Mouse (Mus musculus) fibroblast of lung, adult 2 months (primary cell): ENCODE measurements around the gene Plch1.

Experiments used
- DNase-seq: peaks from one replicate; pipeline ENCODE4 v3.0.0-alpha.2; 2011; ENCODE audit warnings: low read depth

Gene Plch1

DNA sequence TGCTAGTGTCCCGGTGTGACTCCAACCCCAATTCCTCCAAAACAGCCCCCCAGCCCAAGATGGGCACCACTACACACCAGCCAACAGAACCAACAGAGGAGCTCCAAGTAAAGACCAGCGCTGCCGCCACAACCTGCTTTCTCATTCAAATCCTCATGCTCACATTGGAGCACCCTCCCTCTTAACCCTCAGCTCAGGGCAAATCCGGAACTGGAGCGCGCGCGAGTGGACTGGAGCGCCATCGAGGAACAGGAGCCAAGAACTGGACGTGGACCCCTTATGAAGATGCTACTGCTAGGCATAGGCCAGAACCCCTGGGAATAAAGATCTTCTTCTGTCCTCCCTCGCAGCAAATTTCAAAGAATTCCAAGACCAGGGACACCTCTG is at the start of gene Plch1:
Gene Plch1, minus strand, starts transcription at position 164 of the 387 bp plus-strand sequence.
- DNase-seq: no peak

- DNase-seq: no peak
Measured at GRCm38 (mm10) chr3:63941204-63941850, 42.1 kb upstream of the Plch1 start.

DNA sequence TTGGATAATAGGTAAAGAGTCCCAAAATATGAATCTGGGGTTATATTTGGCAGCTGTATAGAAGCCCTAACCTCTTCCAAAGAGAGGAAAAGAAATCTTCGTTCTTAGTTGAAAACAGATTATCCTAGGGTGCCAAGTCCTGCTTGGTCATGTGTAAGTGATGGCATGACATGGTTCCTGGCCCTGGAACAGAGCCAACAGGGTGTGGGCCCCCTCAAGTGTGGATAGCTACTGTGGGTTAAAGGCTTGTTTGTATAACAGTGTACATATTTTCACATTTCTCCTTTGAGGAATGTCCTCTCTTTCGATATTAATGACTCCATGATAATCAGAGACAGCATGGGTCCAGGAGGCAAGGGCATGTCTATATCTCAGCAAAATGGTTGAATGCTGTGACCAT is 39.7 kb upstream of the Plch1 start:
- no peak for DNase-seq

DNA sequence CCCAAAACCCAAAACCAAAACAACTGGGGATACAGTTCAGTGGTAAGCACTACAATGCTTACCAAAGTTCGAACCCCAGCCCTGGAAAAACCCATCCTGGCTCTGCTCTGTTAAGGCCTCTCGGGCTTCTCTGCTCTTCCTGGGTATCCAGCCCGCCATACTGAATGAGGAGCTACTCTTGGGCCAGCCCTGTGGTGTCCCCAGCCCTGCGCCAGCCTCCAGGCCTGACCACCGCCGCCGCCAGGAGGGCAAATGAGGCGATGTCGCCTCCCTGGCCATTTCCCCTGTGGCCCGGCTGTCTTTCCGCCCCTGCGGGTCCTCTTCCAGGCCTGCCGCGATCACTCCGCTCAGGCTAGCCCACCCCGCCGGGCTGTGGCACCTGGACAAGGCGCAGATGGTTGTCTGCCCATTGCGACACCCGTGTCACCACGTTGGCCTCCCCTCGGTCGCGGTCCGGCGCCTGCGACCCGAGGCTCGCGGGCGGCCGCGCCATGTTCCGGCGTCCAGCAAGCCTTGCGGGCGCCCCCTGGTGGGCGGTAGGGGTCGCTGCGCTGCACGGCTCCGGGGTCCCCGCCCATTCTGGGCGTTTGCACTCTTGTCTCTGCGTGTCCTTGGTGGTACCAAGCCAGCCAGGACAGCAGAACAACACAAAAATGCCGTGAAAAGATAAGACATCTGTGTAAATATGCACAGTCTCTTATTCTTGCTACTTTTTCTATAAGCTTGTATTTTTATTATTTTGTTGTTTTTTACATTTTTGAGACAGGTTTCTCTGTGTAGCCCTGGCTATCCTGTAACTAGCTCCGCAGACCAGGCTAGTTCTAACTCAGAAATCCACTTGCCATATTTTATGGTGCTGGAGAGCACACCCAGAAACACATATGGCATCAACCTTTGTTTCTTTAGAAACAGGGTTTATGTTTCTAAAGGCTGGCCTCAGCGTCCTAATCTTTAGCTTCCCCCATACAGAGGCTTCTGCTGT is 29.9 kb upstream of the Plch1 start, which contains the start of gene E130311K13Rik:
Gene E130311K13Rik, minus strand, starts transcription at position 595 of the 982 bp plus-strand sequence.
- peak; percentile 33 for DNase-seq

DNA sequence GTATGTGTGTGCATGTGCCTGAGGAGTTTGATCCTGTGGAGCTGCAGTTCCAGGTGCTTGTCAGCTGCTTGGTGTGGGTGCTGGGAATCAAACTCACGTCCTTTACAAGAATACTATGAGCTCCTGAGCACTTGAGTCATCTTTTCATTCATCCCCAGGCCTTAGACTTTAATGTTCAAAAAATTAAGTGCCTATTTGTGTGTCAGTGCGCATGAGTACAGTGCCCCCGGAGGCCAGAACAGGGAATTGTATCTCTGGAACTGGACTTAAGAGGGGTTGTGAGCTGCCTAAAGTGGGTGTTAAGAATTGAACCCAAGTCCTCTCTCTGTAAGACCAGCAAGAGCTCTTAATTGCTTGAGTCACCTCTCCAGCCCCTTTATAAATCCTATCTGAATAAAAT is 20.4 kb upstream of the Plch1 start:
- no peak for DNase-seq

GRCm38 (mm10) chr3:63910301-63910700 is 11.0 kb upstream of the Plch1 start:
- DNase-seq: no peak

DNA sequence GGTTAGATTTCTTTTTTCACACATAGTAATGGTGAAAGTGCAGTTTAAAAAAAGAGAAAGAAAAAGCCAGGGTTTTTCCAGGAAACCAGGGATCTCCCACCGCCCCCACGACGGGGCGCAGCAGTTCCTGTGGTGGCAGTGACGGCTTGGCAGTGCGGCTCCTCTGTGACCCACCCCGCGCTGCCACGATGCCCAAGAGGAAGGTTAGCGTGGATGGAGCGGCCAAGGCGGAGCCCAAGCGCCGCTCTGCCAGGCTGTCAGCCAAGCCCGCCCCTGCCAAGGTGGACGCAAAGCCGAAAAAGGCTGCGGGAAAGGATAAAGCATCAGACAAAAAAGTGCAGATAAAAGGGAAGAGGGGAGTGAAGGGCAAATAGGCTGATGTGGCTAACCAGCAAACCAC is 6.0 kb upstream of the Plch1 start:
- DNase-seq: no peak

DNA sequence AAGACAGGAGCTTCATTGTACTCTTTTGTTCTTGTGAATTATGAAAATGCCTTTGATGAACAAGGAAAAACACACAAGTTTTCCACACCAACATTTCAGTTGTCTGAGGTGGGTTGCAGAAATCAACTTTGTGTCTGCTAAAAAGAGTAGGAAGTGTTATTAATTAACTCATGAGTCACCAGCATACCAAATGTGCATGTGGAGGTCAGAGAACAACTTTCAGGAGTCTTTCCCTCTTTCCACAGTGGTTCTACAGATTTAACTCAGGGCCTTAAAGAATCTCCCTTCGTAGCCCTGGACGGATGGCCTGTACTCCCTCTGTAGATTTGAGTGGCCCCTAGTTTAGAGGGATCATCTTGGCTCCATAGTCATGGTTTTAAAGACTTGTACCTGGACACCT is 4.9 kb upstream of the Plch1 start:
- no peak for DNase-seq

DNA sequence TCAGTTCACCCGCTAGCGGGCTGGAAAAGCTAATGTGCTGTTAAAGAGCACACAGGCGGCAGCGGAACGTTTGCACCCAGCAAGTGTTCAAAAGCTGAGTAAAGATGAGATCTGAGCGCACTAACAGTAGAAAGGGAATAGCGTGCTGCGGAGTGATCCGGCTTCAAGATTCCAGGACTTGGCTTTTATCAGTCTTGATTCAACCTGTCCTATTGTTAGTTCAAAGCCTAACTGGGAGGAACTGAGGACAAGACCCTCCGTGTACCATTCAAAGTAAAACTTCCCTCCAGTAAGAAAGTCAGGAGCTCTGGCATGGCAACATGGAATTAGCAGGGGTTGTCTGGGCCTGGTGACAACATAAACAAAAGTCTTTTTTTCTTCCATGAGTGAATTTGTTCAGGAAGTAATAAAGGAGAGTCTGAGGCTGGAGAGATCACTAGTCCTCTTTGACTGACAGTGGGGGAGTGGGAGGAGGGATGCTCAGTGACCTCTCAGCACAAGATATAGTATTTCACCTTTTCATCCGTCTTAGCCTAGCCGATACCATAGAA is 824 bp upstream of the Plch1 start:
- no peak for DNase-seq

GRCm38 (mm10) chr3:63898581-63899308 is 527 bp downstream of the Plch1 start:
- peak; percentile 24 for DNase-seq

- DNase-seq: no peak
Measured at GRCm38 (mm10) chr3:63897177-63897576, 2.1 kb downstream of the Plch1 start.

GRCm38 (mm10) chr3:63896303-63896702 is 3.0 kb downstream of the Plch1 start:
- DNase-seq: no peak

DNA sequence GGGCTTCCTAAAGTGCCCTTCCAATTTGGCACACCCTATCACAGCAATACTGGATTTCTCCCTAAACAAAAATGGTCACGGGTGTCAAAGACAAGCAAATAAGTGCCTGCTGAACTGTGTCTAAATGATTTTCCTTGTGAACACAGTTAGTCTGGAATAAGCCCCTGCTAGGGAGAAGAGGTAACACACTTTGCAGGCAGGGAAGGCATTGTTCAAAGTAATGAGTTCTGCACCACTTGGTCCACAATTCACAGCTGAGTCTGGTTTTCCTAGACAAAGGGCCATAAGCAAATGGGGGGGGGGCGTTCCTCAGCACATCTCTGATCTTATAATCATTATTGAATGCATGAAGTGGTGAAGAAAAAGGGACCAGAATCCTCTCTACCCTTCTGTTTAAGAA is 3.5 kb downstream of the Plch1 start:
- no peak for DNase-seq

GRCm38 (mm10) chr3:63893677-63894076 is 5.6 kb downstream of the Plch1 start:
- DNase-seq: no peak

- DNase-seq: no peak
Measured at GRCm38 (mm10) chr3:63892154-63892553, 7.1 kb downstream of the Plch1 start.

- no peak for DNase-seq
Measured at GRCm38 (mm10) chr3:63881065-63881464, 18.2 kb downstream of the Plch1 start.

GRCm38 (mm10) chr3:63878995-63879666 is 20.1 kb downstream of the Plch1 start:
- DNase-seq: no peak

- DNase-seq: no peak
Measured at GRCm38 (mm10) chr3:63872818-63873217, 26.5 kb downstream of the Plch1 start.

DNA sequence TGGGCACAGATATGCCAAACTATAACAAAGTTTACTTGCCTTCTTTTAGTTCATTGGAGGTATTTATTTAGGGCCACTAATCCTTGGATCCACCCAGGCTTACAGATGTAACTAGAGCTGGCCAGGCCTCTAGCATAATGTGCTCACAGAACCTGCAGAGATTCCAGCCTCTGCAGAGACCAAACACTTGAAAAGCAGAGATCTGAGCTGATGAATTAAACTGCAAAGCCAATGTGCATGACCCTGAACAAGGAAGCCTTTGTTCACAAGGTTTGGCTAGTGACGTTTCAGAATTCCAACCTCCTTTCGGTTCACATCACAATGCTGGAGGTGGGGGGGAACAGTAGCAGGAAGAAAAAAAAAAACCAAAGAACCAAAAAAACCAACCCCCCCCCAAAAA is 28.0 kb downstream of the Plch1 start:
- DNase-seq: peak; percentile 47

DNA sequence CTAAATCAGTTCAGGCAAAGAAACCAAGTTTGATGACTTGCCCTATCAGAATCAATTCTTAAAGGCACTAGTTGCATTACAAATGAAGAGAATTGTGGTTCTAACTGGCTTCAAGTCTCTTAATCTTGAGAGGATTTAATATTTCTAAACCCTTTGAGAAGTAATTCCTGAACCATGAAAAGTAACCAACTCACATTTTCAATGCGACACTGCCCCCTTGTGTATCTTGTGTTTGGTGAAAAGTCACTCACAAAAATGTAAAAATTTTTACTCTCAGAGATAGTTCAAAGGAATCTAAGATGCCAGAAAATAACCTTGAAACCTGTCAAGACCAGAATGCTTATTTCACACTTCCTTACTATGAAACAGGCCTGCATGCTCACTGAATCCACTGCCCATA is 31.0 kb downstream of the Plch1 start:
- DNase-seq: no peak

- no peak for DNase-seq
Measured at GRCm38 (mm10) chr3:63865069-63865468, 34.2 kb downstream of the Plch1 start.

DNA sequence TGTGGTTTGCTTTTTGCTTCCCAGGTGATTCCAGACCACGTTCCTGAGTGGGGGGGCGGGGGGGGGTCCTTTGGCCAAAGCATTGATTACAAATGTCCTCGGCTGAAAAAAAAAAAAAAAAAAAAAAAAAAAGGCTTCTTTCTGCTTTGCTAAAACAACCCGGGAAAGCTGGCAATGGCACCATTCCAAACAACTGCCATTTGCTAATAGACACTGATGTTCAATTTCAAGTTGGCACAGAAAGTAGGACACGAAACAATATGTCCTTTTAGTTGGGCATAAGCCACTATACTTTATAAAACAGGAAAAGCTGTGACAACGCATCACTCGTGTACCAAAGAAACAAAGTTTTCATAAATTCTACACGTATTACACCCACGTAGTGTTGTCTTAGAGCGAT is 36.6 kb downstream of the Plch1 start:
- no peak for DNase-seq
